Mouse (Mus musculus) adrenal gland (tissue): ENCODE results near the gene Wdr82.

ENCODE experiments used
- microRNA-seq, 2 experiments: library from miRNA; unstranded; fragments of <30 nt; microRNA quantifications; one replicate each; pipeline ENCODE4; 2019

The Wdr82 gene

Small RNA genes lying within 50 kb of the gene (microRNA-seq; reads per million reads assigned to microRNA genes)
- gene Mir135a-1 (0 to 0.11 reads per million in 2 experiments), gene Mirlet7g (135,148 to 167,848 reads per million in 2 experiments)
